Comparison of ENCODE assay signal across 8 mouse cellular contexts in the genomic region with DNA sequence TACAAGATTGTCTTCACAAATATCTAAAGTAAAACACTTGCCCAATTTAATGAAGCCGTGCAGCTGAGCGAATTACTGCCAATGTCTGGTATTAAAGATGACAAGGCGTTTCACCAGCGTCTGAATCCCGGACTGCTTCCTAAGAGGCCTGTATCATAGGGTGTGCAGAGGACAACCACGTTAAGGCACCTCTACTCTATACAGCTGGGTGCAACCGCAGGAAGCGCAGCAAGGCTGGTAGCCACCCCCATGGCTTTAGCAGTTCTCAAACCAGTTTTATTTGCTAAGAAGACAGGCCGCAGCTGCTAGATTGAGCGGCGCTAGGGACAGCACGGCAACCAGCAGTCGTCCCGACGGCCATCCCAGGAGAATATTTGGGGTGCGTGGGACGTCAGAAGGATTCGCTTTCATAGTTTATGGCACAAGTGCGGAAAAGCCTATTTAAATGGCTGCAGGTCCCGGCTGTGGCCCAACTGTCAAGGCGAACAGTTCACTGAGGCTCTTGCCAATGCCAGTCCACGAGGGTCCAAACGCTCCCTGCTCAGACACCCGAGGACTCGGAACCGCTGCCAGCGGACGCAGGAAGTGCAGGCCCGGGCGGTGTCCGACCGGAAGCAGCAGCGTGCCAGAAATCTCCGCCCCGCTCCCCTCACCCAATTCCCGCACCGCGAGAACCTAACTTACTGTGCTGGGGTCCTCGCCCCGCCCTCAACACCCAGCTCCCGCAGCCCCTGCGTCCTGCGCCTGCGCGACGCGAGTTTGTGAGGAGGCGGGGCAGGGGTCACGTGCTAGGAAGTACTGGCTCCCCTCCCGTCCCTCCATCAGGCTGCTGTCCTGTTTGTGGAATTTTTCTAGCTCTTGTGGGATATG. TPM values are rescaled to one million over a fixed set of nuclear protein-coding genes. Genes with fewer than 3 reads are reported as not detected.
DNase-seq lines count a peak whose midpoint lies in the region; ATAC-seq and TF ChIP-seq lines count a peak whose summit lies in the region.

A gene (minus strand): TSS at position 746 of the 870 bp plus-strand sequence.

- H3K27me3 ChIP-seq in CH12.LX (replicated peaks): no peaks in the 10 kb centered on the region
- H3K27me3 ChIP-seq in forebrain, embryonic 12.5 days: 0 out of 2 replicates have a peak, but pooled peaks cover 3% of the 10 kb centered on the region
- no peaks in the 10 kb centered on the region for H3K27me3 ChIP-seq in heart, postnatal 0 days (ENCODE audit: control insufficient read depth, insufficient read depth, low read length)
- no peaks in the 10 kb centered on the region for H3K27me3 ChIP-seq in liver, embryonic 16.5 days (ENCODE audit: control insufficient read depth, insufficient read depth, low read depth, low read length)
- no peaks in the 10 kb centered on the region for H3K27me3 ChIP-seq in neural tube, embryonic 13.5 days
- H3K27me3 ChIP-seq in testis, adult 2 months (ENCODE audit: control insufficient read depth, insufficient read depth, low read length): no peaks in the 10 kb centered on the region

- H3K79me2 ChIP-seq in CH12.LX (replicated peaks; ENCODE audit: control insufficient read depth, extremely low read depth, insufficient read depth, poor library complexity, severe bottlenecking): peaks cover 11% of the 10 kb centered on the region; the same call in 1 of the 2 replicates

- TF ChIP-seq POLR2A in CH12.LX (IDR thresholded peaks at IDR 0.05; ENCODE audit: low read depth, low read length): peak; percentile 97
- peak; percentile 97 for TF ChIP-seq POLR2A in testis, adult 2 months (IDR thresholded peaks at IDR 0.05; ENCODE audit: control insufficient read depth, low read depth, low read length)

- H3K9me3 ChIP-seq in CH12.LX (replicated peaks; ENCODE audit: low read length): no peaks in the 10 kb centered on the region
- H3K9me3 ChIP-seq in forebrain, embryonic 12.5 days: no peaks in the 10 kb centered on the region
- no peaks in the 10 kb centered on the region for H3K9me3 ChIP-seq in heart, postnatal 0 days (replicated peaks; ENCODE audit: control insufficient read depth, low read length)
- H3K9me3 ChIP-seq in liver, embryonic 16.5 days (replicated peaks; ENCODE audit: control insufficient read depth, low read length): no peaks in the 10 kb centered on the region
- H3K9me3 ChIP-seq in neural tube, embryonic 13.5 days: no peaks in the 10 kb centered on the region

- peak within 1 kb of the TSS; percentile 74 for H3K27ac ChIP-seq in CH12.LX (ENCODE audit: insufficient read depth, low read depth)
- peak within 1 kb of the TSS; percentile 89 for H3K27ac ChIP-seq in forebrain, embryonic 12.5 days
- peak within 1 kb of the TSS; percentile 98 for H3K27ac ChIP-seq in heart, postnatal 0 days (ENCODE audit: low read depth)
- H3K27ac ChIP-seq in liver, embryonic 16.5 days (ENCODE audit: low read length): peak within 1 kb of the TSS; percentile 96
- H3K27ac ChIP-seq in neural tube, embryonic 13.5 days (replicated peaks): peak within 1 kb of the TSS; percentile 95
- H3K27ac ChIP-seq in testis, adult 2 months (ENCODE audit: control insufficient read depth, insufficient read depth, low read depth, low read length): peak within 1 kb of the TSS; percentile 93

- H3K4me1 ChIP-seq in CH12.LX (ENCODE audit: control insufficient read depth in 1 of 2, insufficient read depth in 2 of 2): peaks cover 0 to 15% of the 10 kb centered on the region in 2 experiments; a peak in 2 of 4 replicates
- H3K4me1 ChIP-seq in forebrain, embryonic 12.5 days: peaks cover 8% of the 10 kb centered on the region
- 0 out of 2 replicates have a peak, but pooled peaks cover 3% of the 10 kb centered on the region for H3K4me1 ChIP-seq in heart, postnatal 0 days (ENCODE audit: control insufficient read depth, insufficient read depth)
- H3K4me1 ChIP-seq in liver, embryonic 16.5 days (ENCODE audit: control insufficient read depth, low read depth, low read length): peaks cover 3% of the 10 kb centered on the region
- H3K4me1 ChIP-seq in neural tube, embryonic 13.5 days (replicated peaks): peaks cover 15% of the 10 kb centered on the region
- no peaks in the 10 kb centered on the region; the same call in 1 of the 2 replicates for H3K4me1 ChIP-seq in testis, adult 2 months (ENCODE audit: control insufficient read depth, insufficient read depth, low read length)

- peak within 1 kb of the TSS; percentile 84 for H3K9ac ChIP-seq in CH12.LX (ENCODE audit: insufficient read depth, low read depth)
- H3K9ac ChIP-seq in forebrain, embryonic 12.5 days: peak within 1 kb of the TSS; percentile 92
- peak within 1 kb of the TSS; percentile 94 for H3K9ac ChIP-seq in heart, postnatal 0 days (replicated peaks; ENCODE audit: low read depth, low read length)
- peak within 1 kb of the TSS; percentile 82 for H3K9ac ChIP-seq in liver, embryonic 16.5 days (ENCODE audit: low read depth, low read length)
- H3K9ac ChIP-seq in neural tube, embryonic 13.5 days: peak within 1 kb of the TSS; percentile 85

- TF ChIP-seq CTCF in CH12.LX (conservative IDR thresholded peaks at IDR 0.05 in 1 of 2, IDR thresholded peaks at IDR 0.05 in 1 of 2; ENCODE audit: low read depth in 2 of 2, low read length in 2 of 2): no peak
- TF ChIP-seq CTCF in heart, postnatal 0 days (IDR thresholded peaks at IDR 0.05; ENCODE audit: low read depth): no peak
- no peak for TF ChIP-seq CTCF in testis, adult 2 months (IDR thresholded peaks at IDR 0.05; ENCODE audit: control insufficient read depth, insufficient read depth, insufficient replicate concordance, low read depth, low read length)

- ATAC-seq in forebrain, embryonic 12.5 days (ENCODE audit: low FRiP score): peak; percentile 100
- peak; percentile 100 for ATAC-seq in heart, postnatal 0 days (ENCODE audit: insufficient read depth, low read depth)
- ATAC-seq in liver, embryonic 16.5 days (ENCODE audit: low read depth): peak; percentile 87
- ATAC-seq in neural tube, embryonic 13.5 days (ENCODE audit: low read depth): peak; percentile 100

- 1% methylated on average over 49 of the region's 50 CpGs for WGBS in forebrain, embryonic 12.5 days
- 1% methylated on average over 50 of the region's 50 CpGs for WGBS in heart, postnatal 0 days
- WGBS in liver, embryonic 16.5 days (ENCODE audit: insufficient replicate concordance): under 1% methylated on average over 50 of the region's 50 CpGs
- under 1% methylated on average over 50 of the region's 50 CpGs for WGBS in neural tube, embryonic 13.5 days

- TF ChIP-seq RAD21 in CH12.LX (IDR thresholded peaks at IDR 0.05; ENCODE audit: low read depth, low read length): no peak

- in situ Hi-C loops in CH12.LX (cut with MboI; ENCODE audit: low pct_ligation_motif_present, low pct_unique_long_range_greater_than_20kb, low sequenced_read_pairs): no loop called here

- peak within 1 kb of the TSS; percentile 76 to 81 (median 80) for H3K4me3 ChIP-seq in CH12.LX (replicated peaks in 1 of 3; ENCODE audit: low read depth in 2 of 3, low read length in 2 of 3, poor library complexity in 1 of 3)
- peak within 1 kb of the TSS; percentile 65 for H3K4me3 ChIP-seq in forebrain, embryonic 12.5 days (replicated peaks)
- H3K4me3 ChIP-seq in heart, postnatal 0 days (ENCODE audit: low read depth, low read length): peak within 1 kb of the TSS; percentile 75
- H3K4me3 ChIP-seq in liver, embryonic 16.5 days (ENCODE audit: low read depth, low read length): peak within 1 kb of the TSS; percentile 81
- peak within 1 kb of the TSS; percentile 56 for H3K4me3 ChIP-seq in neural tube, embryonic 13.5 days
- H3K4me3 ChIP-seq in testis, adult 2 months (ENCODE audit: control insufficient read depth, low read depth, low read length): peak within 1 kb of the TSS; percentile 94

- dilution Hi-C loops in CH12.LX (cut with MboI; ENCODE audit: extremely low pct_ligation_motif_present, extremely low pct_unique_long_range_greater_than_20kb, low sequenced_read_pairs): no loop called here

- peak within 1 kb of the TSS; percentile 82 for H3K4me2 ChIP-seq in CH12.LX (ENCODE audit: insufficient read depth, low read depth, poor library complexity, severe bottlenecking)
- H3K4me2 ChIP-seq in forebrain, embryonic 12.5 days: peak within 1 kb of the TSS; percentile 65
- peak within 1 kb of the TSS; percentile 60 for H3K4me2 ChIP-seq in heart, postnatal 0 days (ENCODE audit: low read depth, low read length)
- peak within 1 kb of the TSS; percentile 82 for H3K4me2 ChIP-seq in liver, embryonic 16.5 days (ENCODE audit: low read depth, low read length)
- H3K4me2 ChIP-seq in neural tube, embryonic 13.5 days: peak within 1 kb of the TSS; percentile 67

- peaks cover 0 to 3% of the 10 kb centered on the region in 2 experiments for H3K36me3 ChIP-seq in CH12.LX (replicated peaks in 1 of 2; ENCODE audit: control insufficient read depth in 1 of 2, insufficient read depth in 1 of 2, low read length in 1 of 2)
- no peaks in the 10 kb centered on the region for H3K36me3 ChIP-seq in forebrain, embryonic 12.5 days (replicated peaks)
- H3K36me3 ChIP-seq in heart, postnatal 0 days (replicated peaks; ENCODE audit: control insufficient read depth, insufficient read depth, low read length): no peaks in the 10 kb centered on the region
- H3K36me3 ChIP-seq in liver, embryonic 16.5 days (ENCODE audit: control insufficient read depth, insufficient read depth): no peaks in the 10 kb centered on the region; the same call in 1 of the 2 replicates
- no peaks in the 10 kb centered on the region for H3K36me3 ChIP-seq in neural tube, embryonic 13.5 days
- H3K36me3 ChIP-seq in testis, adult 2 months (ENCODE audit: control insufficient read depth, insufficient read depth, low read length): no peaks in the 10 kb centered on the region

- peak; percentile 98 for DNase-seq in CH12.LX (ENCODE audit: extremely low read depth)
- DNase-seq in c-Kit-positive CD71-positive TER-119-negative erythroid progenitor cells, embryonic 14.5 days (ENCODE audit: low read depth): peak; percentile 93
- DNase-seq in heart, postnatal 0 days (ENCODE audit: low spot score): peak; percentile 99
- peak; percentile 98 to 99 for DNase-seq in kidney, postnatal 4 days

- TF ChIP-seq EP300 in CH12.LX (IDR thresholded peaks at IDR 0.05; ENCODE audit: low read length): no peak
- peak; percentile 90 for TF ChIP-seq EP300 in heart, postnatal 0 days (IDR thresholded peaks at IDR 0.05; ENCODE audit: low read depth)

TF ChIP-seq in CH12.LX, 34 proteins besides CTCF, POLR2A, EP300 and RAD21 (continues in another document):
- TF ChIP-seq POLR2AphosphoS2 (IDR thresholded peaks at IDR 0.05; ENCODE audit: low read depth, low read length): 0 out of 2 replicates have a peak, but pooled peaks have one; percentile 60

RNA-seq across cellular contexts. Expression of the gene that starts here (rescaled TPM):
- total RNA-seq in CH12.LX (2012; rRNA removed): 7.8 and 8.0 TPM in 2 replicates
- total RNA-seq in CH12.LX (2014; rRNA removed): 15.9 and 17.7 TPM in 2 replicates
- polyA plus RNA-seq in CH12.LX (2012; ENCODE audit: insufficient read length, low read depth): 9.7 and 13.5 TPM in 2 replicates
- 18.2 and 22.3 TPM in 2 replicates for polyA plus RNA-seq in forebrain, embryonic 12.5 days (2016; fragmentation: Nextera tagmentation; extraction: Ambion mirVana)
- total RNA-seq in heart, postnatal 0 days (2014; rRNA removed; ENCODE audit: low replicate concordance): 4.1 and 16.0 TPM in 2 replicates
- 17.0 and 18.9 TPM in 2 replicates for polyA plus RNA-seq in heart, postnatal 0 days (2015; fragmentation: Nextera tagmentation; extraction: Ambion mirVana)
- polyA plus RNA-seq in liver, embryonic 16.5 days (2015; fragmentation: Nextera tagmentation; extraction: Ambion mirVana): 120 and 140 TPM in 2 replicates
- polyA plus RNA-seq in neural tube, embryonic 13.5 days (2015; fragmentation: Nextera tagmentation; extraction: Ambion mirVana): 17.9 and 18.8 TPM in 2 replicates
- polyA plus RNA-seq in testis, adult 2 months (2012; rRNA removed): 10.1 and 14.3 TPM in 2 replicates

Comparison
In these comparisons a context has a peak if more than half of its experiments do, and no peak if none do; other contexts are left out.
1. Peak in every context shown above with its lines: DNase-seq, ATAC-seq, H3K4me3 ChIP-seq and H3K27ac ChIP-seq.